Mouse (Mus musculus) cerebellum, adult 2 months (tissue): ENCODE results near the gene Igf2bp2. TPM values are rescaled to one million over a fixed set of nuclear protein-coding genes. Genes with fewer than 3 reads are reported as not detected.

Experiments
- DNase-seq, 2 experiments: peaks; one replicate each; pipeline ENCODE4 v3.0.0; 2021
- H3K27ac ChIP-seq: fragments of 200-500 bp; 2 replicates; pipeline ENCODE4 v1.5.1; 2012; ENCODE audit warnings: low read length, control low read depth, inconsistent platforms; ENCODE audit not compliant: insufficient read depth
- H3K27me3 ChIP-seq: fragments of 200-500 bp; 2 replicates; pipeline ENCODE4 v1.6.1; 2012; ENCODE audit warnings: inconsistent platforms, mild to moderate bottlenecking, low read length, moderate library complexity; ENCODE audit not compliant: control insufficient read depth, insufficient read depth
- H3K4me1 ChIP-seq: fragments of 200-500 bp; 2 replicates; pipeline ENCODE4 v1.6.1; 2011; ENCODE audit warnings: low read length; ENCODE audit not compliant: control insufficient read depth, insufficient read depth
- H3K4me3 ChIP-seq: fragments of 200-500 bp; replicated peaks from 2 replicates; pipeline ENCODE3; 2011; ENCODE audit warnings: mild to moderate bottlenecking, low read depth, low read length, control low read depth; ENCODE audit not compliant: insufficient read depth
- CTCF ChIP-seq: fragments of 200-500 bp; IDR thresholded peaks from 2 replicates; pipeline ENCODE4 v1.5.1; 2011; ENCODE audit warnings: low read depth, mild to moderate bottlenecking, control low read depth, low read length, moderate library complexity, borderline replicate concordance; ENCODE audit not compliant: insufficient read depth
- POLR2A ChIP-seq: fragments of 200-500 bp; IDR thresholded peaks from 2 replicates; pipeline ENCODE4 v1.6.1; 2011; ENCODE audit warnings: low read length, control low read depth, borderline replicate concordance; ENCODE audit not compliant: insufficient read depth
- WGBS: fragments of 180-500 bp; shearing (Covaris S2); methylation state at CpG from one replicate; pipeline ENCODE4 v1.1.7; 2018; 5-methylcytosine and 5-hydroxymethylcytosine counted together
- polyA plus RNA-seq: library from polyadenylated mRNA; depleted of rRNA; stranded (reverse); fragments of >200 nt; gene quantifications from 2 replicates; pipeline ENCODE4 v1.2.3, GENCODE M21; 2012; rRNA removed

Gene Igf2bp2
- polyA plus RNA-seq, 1 experiment = 0.23 TPM

DNA sequence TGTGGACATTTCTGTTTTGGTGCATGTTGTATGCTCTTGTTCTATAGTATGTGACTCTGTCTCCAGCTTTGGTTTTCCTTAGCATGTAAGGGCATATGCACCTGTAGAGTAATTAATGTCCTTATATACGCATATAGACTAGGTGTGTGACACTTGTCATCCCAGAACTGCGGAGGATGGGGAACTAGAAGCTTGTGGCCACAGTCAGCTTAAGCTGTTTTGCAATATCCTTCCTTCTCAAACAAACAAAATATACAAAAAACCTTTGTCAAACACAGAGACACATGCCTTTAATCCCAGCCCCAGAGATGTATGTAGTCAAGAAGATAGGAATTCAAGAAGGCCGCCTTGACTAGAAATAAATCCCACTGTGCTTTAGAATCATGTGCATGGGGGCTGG is 117.2 kb downstream of the Igf2bp2 start:
- no peaks in the 10 kb centered on the region for H3K27me3 ChIP-seq
- TF ChIP-seq POLR2A = no peak
- TF ChIP-seq CTCF = no peak
- WGBS = 96% methylated on average over 3 of the region's 3 CpGs
- H3K27ac ChIP-seq = no peak overlapping the region
- no peak for DNase-seq
- H3K4me3 ChIP-seq = no peak overlapping the region
- H3K4me1 ChIP-seq = no peaks in the 10 kb centered on the region

DNA sequence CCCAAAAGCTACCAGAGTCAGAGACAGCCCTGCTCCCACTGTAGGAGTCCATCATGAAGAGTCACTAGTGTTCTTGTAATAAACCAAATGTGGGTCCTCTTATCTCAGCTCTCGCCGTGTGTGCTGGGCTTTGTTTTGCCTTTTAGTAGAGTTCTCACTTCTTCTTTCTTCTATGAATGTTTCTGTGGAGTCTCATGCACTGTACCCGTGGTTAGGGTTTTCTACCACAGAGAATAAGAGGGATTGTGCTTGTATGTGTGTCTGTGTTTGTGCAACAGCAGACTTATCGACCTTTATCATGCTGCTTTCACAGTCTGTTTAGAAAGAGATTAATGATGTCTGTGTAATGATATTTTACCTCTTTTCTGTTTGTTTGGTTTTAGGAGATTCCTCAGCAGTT is 119.3 kb downstream of the Igf2bp2 start:
- TF ChIP-seq CTCF (no peak), POLR2A (no peak)
- no peak overlapping the region for H3K4me3 ChIP-seq
- DNase-seq = no peak
- WGBS = 92% methylated on average over 4 of the region's 4 CpGs
- no peaks in the 10 kb centered on the region for H3K27me3 ChIP-seq
- H3K27ac ChIP-seq = no peak overlapping the region
- H3K4me1 ChIP-seq = no peaks in the 10 kb centered on the region

DNA sequence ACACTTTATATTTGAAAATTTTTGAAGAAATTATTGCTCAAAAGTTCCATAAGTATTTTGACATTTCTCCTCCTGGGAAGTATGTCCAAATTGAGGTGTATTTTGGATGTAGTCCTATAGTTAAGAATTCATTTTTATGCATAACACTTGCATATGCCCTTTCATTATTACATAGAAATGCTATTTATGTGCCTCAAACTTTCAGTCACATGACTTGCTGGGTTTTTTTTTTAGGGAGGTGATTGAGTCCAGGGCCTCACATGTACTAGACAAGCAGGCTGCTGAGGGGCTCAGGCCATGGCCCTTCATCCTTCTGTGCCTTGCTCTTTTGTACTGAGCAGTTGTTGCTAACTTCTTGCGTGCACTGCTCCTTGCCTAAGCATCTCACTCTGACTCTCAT is 123.1 kb downstream of the Igf2bp2 start:
- Histone ChIP-seq H3K27me3 (no peaks in the 10 kb centered on the region), H3K4me1 (no peaks in the 10 kb centered on the region), H3K4me3 (no peak overlapping the region), H3K27ac (no peak overlapping the region)
- TF ChIP-seq POLR2A (no peak), CTCF (no peak)
- DNase-seq = no peak
- WGBS = 89% methylated on average over 1 of the region's 1 CpGs

DNA sequence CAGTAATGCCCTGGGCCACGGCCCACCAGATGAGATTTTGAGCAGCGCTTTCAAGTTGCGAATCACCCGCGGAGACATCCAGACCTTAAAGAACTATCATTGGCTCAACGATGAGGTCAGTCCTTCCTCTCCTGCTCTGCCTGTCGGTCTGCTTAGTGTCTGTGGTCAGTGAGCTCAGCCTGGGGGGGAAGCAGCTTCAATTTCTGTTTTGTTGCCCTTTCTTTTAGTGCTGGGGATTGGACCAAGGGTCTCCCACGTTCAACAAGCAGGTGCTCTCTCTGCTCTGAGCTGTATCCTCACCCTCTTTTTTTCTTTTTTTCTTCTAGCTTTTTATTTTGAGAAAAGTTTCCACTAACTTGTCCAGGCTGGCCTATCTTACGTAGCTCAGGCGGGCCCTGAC is 124.5 kb downstream of the Igf2bp2 start:
- H3K27ac ChIP-seq = no peak overlapping the region
- TF ChIP-seq POLR2A (no peak), CTCF (no peak)
- 93% methylated on average over 10 of the region's 10 CpGs for WGBS
- H3K27me3 ChIP-seq = no peaks in the 10 kb centered on the region
- no peaks in the 10 kb centered on the region for H3K4me1 ChIP-seq
- H3K4me3 ChIP-seq = no peak overlapping the region
- no peak for DNase-seq

DNA sequence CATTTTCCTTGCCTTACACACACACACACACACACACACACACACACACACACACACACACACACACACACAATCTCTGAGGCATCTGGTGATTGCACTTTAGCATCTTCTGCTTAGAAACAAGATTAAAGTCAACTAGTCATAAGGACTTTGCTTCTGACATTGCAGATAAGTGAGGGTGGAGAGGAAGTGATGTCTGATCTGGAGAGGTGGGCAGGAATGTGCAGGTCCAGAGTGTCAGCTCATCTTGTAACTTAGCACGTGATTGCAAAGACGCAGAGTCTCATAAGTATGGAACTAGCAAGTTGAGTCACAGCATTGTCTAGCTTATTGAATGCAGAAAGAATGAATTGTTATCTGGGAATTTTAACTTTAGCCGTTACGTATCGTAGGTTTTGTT is 135.6 kb downstream of the Igf2bp2 start:
- DNase-seq = no peak
- TF ChIP-seq POLR2A (no peak), CTCF (no peak)
- 95% methylated on average over 5 of the region's 5 CpGs for WGBS
- H3K4me3 ChIP-seq = no peak overlapping the region
- no peaks in the 10 kb centered on the region for H3K4me1 ChIP-seq
- H3K27ac ChIP-seq = no peak overlapping the region
- no peaks in the 10 kb centered on the region for H3K27me3 ChIP-seq

DNA sequence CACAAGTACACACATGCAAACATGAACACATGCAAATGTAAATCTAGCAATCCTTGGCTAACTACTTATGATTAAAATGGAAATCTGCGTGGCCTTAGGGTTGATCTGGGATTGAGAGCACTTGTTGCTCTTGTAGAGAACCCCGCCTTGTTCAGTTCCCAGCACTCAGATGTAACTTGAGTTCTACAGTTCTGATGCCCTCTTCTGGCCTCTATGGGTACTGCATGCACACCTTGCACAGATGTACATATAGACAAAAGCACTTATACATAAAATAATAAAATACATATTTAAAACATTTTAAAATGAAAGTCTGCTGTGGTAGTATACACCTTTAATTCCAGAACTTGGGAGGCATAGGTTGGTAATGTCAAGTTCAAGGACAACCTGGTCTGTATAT is 141.0 kb downstream of the Igf2bp2 start:
- Histone ChIP-seq H3K4me3 (no peak overlapping the region), H3K27ac (no peak overlapping the region), H3K4me1 (no peaks in the 10 kb centered on the region), H3K27me3 (no peaks in the 10 kb centered on the region)
- TF ChIP-seq CTCF (0 out of 2 replicates have a peak, but pooled peaks have one; percentile 23), POLR2A (no peak)
- no peak for DNase-seq
- 99% methylated on average over 2 of the region's 2 CpGs for WGBS

DNA sequence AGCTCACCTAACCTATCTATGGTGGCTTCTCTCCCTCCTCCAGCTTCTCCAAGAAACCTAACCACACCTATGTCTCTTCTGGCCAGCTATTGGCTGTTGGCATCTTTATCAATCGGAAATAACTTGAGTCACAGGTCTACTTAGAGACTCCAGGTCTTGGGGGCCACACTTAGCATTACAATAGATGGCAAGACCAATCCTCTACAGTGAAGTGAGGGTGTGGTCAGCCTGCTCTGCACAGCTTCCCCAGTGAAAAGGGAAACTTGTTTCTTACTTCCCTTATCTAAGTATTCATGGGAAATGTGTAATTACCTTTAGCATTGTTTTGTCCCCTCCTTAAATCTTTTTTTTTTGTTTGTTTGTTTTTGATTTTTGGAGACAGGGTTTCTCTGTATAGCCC is 147.5 kb downstream of the Igf2bp2 start:
- no peak overlapping the region for H3K4me3 ChIP-seq
- no peaks in the 10 kb centered on the region for H3K27me3 ChIP-seq
- H3K27ac ChIP-seq = no peak overlapping the region
- H3K4me1 ChIP-seq = no peaks in the 10 kb centered on the region
- TF ChIP-seq CTCF (no peak), POLR2A (no peak)
- DNase-seq = no peak
- WGBS = 92% methylated on average over 1 of the region's 1 CpGs

DNA sequence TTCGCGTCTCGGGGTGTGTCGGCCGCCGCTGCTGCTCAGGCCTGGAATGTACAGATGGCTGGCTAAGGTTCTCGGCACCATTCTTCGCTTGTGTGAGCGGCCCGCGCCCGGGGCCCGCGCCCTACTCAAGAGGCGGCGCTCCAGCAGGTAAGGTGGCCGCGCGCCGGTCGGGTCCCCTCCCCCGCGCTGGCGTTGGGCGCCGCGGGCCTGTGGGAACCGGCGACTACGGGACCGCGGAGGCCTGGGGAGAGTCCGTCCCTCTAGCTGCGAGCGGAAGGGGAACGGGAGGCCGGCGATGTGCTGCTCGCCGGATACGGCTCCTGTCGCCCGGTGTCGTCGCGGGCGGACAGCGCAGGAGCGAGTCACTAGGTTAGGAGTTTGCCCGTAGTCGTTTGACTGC is 153.5 kb downstream of the Igf2bp2 start:
- H3K4me3 ChIP-seq = peak overlapping the region; percentile 98
- no peaks in the 10 kb centered on the region for H3K4me1 ChIP-seq
- no peak for DNase-seq
- H3K27me3 ChIP-seq = no peaks in the 10 kb centered on the region
- under 1% methylated on average over 51 of the region's 51 CpGs for WGBS
- TF ChIP-seq POLR2A (no peak), CTCF (no peak)
- peak overlapping the region; percentile 31; the same call in 1 of the 2 replicates for H3K27ac ChIP-seq

DNA sequence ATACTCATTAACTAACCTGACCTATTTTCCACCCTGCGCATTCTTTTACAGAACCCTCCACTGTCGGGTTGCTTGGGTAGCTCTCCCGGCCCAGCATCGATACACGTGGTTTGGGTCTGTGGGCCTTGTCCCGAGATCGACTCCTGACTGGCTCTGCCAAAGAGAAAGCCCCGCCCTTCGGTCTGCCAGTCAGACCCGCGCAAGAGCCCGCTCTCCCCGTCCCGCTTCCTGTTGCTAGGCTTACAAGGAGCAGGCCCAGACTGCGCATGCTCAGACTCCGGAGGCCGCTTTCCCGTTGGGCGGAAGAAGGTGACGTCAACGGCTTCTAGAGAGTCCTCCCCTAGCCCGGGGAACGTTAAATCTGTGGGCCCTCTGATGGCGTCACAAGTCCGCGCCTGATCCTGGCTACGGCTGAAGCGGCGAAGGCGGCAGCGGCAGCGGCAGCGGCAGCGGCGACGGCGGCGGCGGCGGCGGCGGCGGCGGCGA is 154.0 kb downstream of the Igf2bp2 start, which contains the start of gene Senp2:
Senp2 (plus strand) TSS at position 386 of the 486 bp plus-strand sequence.
- Histone ChIP-seq H3K27ac (peak within 1 kb of the TSS; percentile 31; the same call in 1 of the 2 replicates), H3K27me3 (no peaks in the 10 kb centered on the region), H3K4me3 (peak within 1 kb of the TSS; percentile 98), H3K4me1 (no peaks in the 10 kb centered on the region)
- no peak for TF ChIP-seq CTCF
- peak; percentile 69; the same call in 1 of the 2 replicates for TF ChIP-seq POLR2A
- 1% methylated on average over 45 of the region's 45 CpGs for WGBS
- DNase-seq = peak; percentile 100

Other genes with a start within 250 kb of the Igf2bp2 start
- gene Tmem41a, start 215.7 kb downstream of the Igf2bp2 start, polyA plus RNA-seq = 39.9 and 41.1 TPM in 2 replicates
- gene Liph, start 167.6 kb downstream of the Igf2bp2 start, polyA plus RNA-seq = 0.44 and 0.62 TPM in 2 replicates
- 57.7 and 58.9 TPM in 2 replicates for gene Senp2, start 153.8 kb downstream of the Igf2bp2 start, polyA plus RNA-seq
- 79.5 and 84.9 TPM in 2 replicates for gene Tra2b, start 102.7 kb upstream of the Igf2bp2 start, polyA plus RNA-seq